Mouse (Mus musculus): ENCODE measurements at regions not wholly inside any gene's neighbourhood (a gene's known extent, or its start where the extent isn't known, plus 50 kb on each side); places are given as distances from the start of the nearest gene placed in this dataset.

- ATAC-seq (ENCODE audit: insufficient number of reproducible peaks, insufficient read depth, low FRiP score, low TSS enrichment, low read depth) = no peak
- H3K36me3 ChIP-seq = no peaks in the 10 kb centered on the region
- no peak overlapping the region for H3K9ac ChIP-seq (replicated peaks)
- no peaks in the 10 kb centered on the region for H3K9me3 ChIP-seq
- peaks cover 6% of the 10 kb centered on the region; the same call in 1 of the 2 replicates for H3K4me1 ChIP-seq (replicated peaks)
- no peak overlapping the region for H3K27ac ChIP-seq
- WGBS = 79% methylated on average over 5 of the region's 5 CpGs
- H3K4me3 ChIP-seq (replicated peaks) = no peak overlapping the region
- no peaks in the 10 kb centered on the region for H3K27me3 ChIP-seq
- no peak overlapping the region for H3K4me2 ChIP-seq
Measured at GRCm38 (mm10) chr16:52744720-52745119, 290.8 kb upstream of the Alcam start.

- WGBS = 77% methylated on average over 3 of the region's 3 CpGs
- Histone ChIP-seq H3K27me3 (no peaks in the 10 kb centered on the region), H3K27ac (no peak overlapping the region), H3K9me3 (no peaks in the 10 kb centered on the region), H3K4me2 (no peak overlapping the region), H3K36me3 (no peaks in the 10 kb centered on the region), H3K9ac (replicated peaks) (no peak overlapping the region), H3K4me1 (replicated peaks) (peaks cover 6% of the 10 kb centered on the region; the same call in 1 of the 2 replicates), H3K4me3 (replicated peaks) (no peak overlapping the region)
- ATAC-seq (ENCODE audit: insufficient number of reproducible peaks, insufficient read depth, low FRiP score, low TSS enrichment, low read depth) = no peak
Measured at GRCm38 (mm10) chr16:52742166-52742565, 288.3 kb upstream of the Alcam start.

- 55% methylated on average over 3 of the region's 3 CpGs for WGBS
- Histone ChIP-seq H3K4me3 (replicated peaks) (no peak overlapping the region), H3K27me3 (no peaks in the 10 kb centered on the region), H3K4me2 (no peak overlapping the region), H3K4me1 (replicated peaks) (no peaks in the 10 kb centered on the region; the same call in 1 of the 2 replicates), H3K36me3 (no peaks in the 10 kb centered on the region), H3K27ac (no peak overlapping the region), H3K9me3 (no peaks in the 10 kb centered on the region), H3K9ac (replicated peaks) (no peak overlapping the region)
- ATAC-seq (ENCODE audit: insufficient number of reproducible peaks, insufficient read depth, low FRiP score, low TSS enrichment, low read depth) = peak; percentile 83
Measured at GRCm38 (mm10) chr16:52726120-52726844, 272.4 kb upstream of the Alcam start.

- Histone ChIP-seq H3K4me1 (replicated peaks) (no peaks in the 10 kb centered on the region), H3K27ac (no peak overlapping the region), H3K4me2 (no peak overlapping the region), H3K9me3 (no peaks in the 10 kb centered on the region), H3K4me3 (replicated peaks) (no peak overlapping the region), H3K9ac (replicated peaks) (no peak overlapping the region), H3K27me3 (no peaks in the 10 kb centered on the region), H3K36me3 (no peaks in the 10 kb centered on the region)
- 88% methylated on average over 1 of the region's 1 CpGs for WGBS
- ATAC-seq (ENCODE audit: insufficient number of reproducible peaks, insufficient read depth, low FRiP score, low TSS enrichment, low read depth) = no peak
Measured at GRCm38 (mm10) chr16:52718231-52718932, 264.5 kb upstream of the Alcam start.

GRCm38 (mm10) chr16:52690272-52690671 lies 236.4 kb upstream of the Alcam start:
- ATAC-seq (ENCODE audit: insufficient number of reproducible peaks, insufficient read depth, low FRiP score, low TSS enrichment, low read depth) = no peak
- Histone ChIP-seq H3K4me3 (replicated peaks) (no peak overlapping the region), H3K36me3 (no peaks in the 10 kb centered on the region), H3K4me2 (no peak overlapping the region), H3K27ac (no peak overlapping the region), H3K27me3 (no peaks in the 10 kb centered on the region), H3K4me1 (replicated peaks) (no peaks in the 10 kb centered on the region), H3K9me3 (no peaks in the 10 kb centered on the region), H3K9ac (replicated peaks) (no peak overlapping the region)
- 74% methylated on average over 1 of the region's 1 CpGs for WGBS

GRCm38 (mm10) chr16:52654825-52655224 lies 201.0 kb upstream of the Alcam start:
- Histone ChIP-seq H3K9ac (replicated peaks) (no peak overlapping the region), H3K27ac (no peak overlapping the region), H3K9me3 (no peaks in the 10 kb centered on the region), H3K4me2 (no peak overlapping the region), H3K27me3 (no peaks in the 10 kb centered on the region), H3K4me3 (replicated peaks) (no peak overlapping the region), H3K4me1 (replicated peaks) (no peaks in the 10 kb centered on the region), H3K36me3 (no peaks in the 10 kb centered on the region)
- no peak for ATAC-seq (ENCODE audit: insufficient number of reproducible peaks, insufficient read depth, low FRiP score, low TSS enrichment, low read depth)
